Mouse (Mus musculus) CH12.LX (cell line): ENCODE measurements around the gene Cul9. TPM values are rescaled to one million over a fixed set of nuclear protein-coding genes. Genes with fewer than 3 reads are reported as not detected.

Experiments used
- DNase-seq: peaks from one replicate; pipeline ENCODE4 v3.0.0-alpha.2; 2013; ENCODE audit errors: extremely low read depth
- H3K27ac ChIP-seq: 2 replicates; pipeline ENCODE4 v1.5.1; 2012; ENCODE audit warnings: low read depth, mild to moderate bottlenecking, control low read depth, moderate library complexity; ENCODE audit not compliant: insufficient read depth
- H3K27me3 ChIP-seq: replicated peaks from 2 replicates; pipeline ENCODE3; 2012; ENCODE audit warnings: inconsistent platforms
- H3K36me3 ChIP-seq, 2 experiments: replicated peaks in 1 of 2; 2 replicates each; pipeline versions ENCODE3 to v1.6.1; 2012; ENCODE audit warnings: inconsistent platforms in 1 of 2, low read length in 1 of 2, mild to moderate bottlenecking in 1 of 2, mixed read lengths in 1 of 2, moderate library complexity in 1 of 2; ENCODE audit not compliant: control insufficient read depth in 1 of 2, insufficient read depth in 1 of 2
- H3K4me1 ChIP-seq, 2 experiments: 2 replicates each; pipeline ENCODE4 v1.6.1; 2012; ENCODE audit warnings: inconsistent platforms in 1 of 2, moderate library complexity in 1 of 2; ENCODE audit not compliant: insufficient read depth in 2 of 2, control insufficient read depth in 1 of 2
- H3K4me2 ChIP-seq: 2 replicates; pipeline ENCODE4 v1.6.1; 2012; ENCODE audit warnings: low read depth, mild to moderate bottlenecking, control low read depth; ENCODE audit not compliant: poor library complexity, insufficient read depth, severe bottlenecking
- H3K4me3 ChIP-seq, 3 experiments: fragments of 150-350 bp in 1 of 3; sonication (generic) in 1 of 3; replicated peaks in 1 of 3; 2 replicates each; pipeline versions ENCODE3 to v1.5.1; 2011 to 2012; ENCODE audit warnings: low read depth in 2 of 3, low read length in 2 of 3, mild to moderate bottlenecking in 2 of 3, moderate library complexity in 2 of 3, control low read depth in 1 of 3, improper control_type of control experiment in 1 of 3, inconsistent platforms in 1 of 3, mixed read lengths in 1 of 3; ENCODE audit not compliant: poor library complexity in 1 of 3
- H3K79me2 ChIP-seq: replicated peaks from 2 replicates; pipeline ENCODE4 v1.6.1; 2012; ENCODE audit warnings: mild to moderate bottlenecking, moderate library complexity; ENCODE audit not compliant: control insufficient read depth, poor library complexity, insufficient read depth, severe bottlenecking; ENCODE audit errors: extremely low read depth
- H3K9ac ChIP-seq: 2 replicates; pipeline ENCODE4 v1.6.1; 2012; ENCODE audit warnings: low read depth, mild to moderate bottlenecking, control low read depth, moderate library complexity; ENCODE audit not compliant: insufficient read depth
- H3K9me3 ChIP-seq: replicated peaks from 2 replicates; pipeline ENCODE3; 2012; ENCODE audit warnings: low read length, inconsistent platforms, mixed read lengths
- CHD1 ChIP-seq: IDR thresholded peaks from 2 replicates; pipeline ENCODE4 v1.6.1; 2012; ENCODE audit warnings: low read depth, low read length, improper control_type of control experiment, inconsistent platforms
- CHD2 ChIP-seq: IDR thresholded peaks from 2 replicates; pipeline ENCODE4 v1.6.1; 2011; ENCODE audit warnings: low read length, improper control_type of control experiment
- E2F4 ChIP-seq: IDR thresholded peaks from 2 replicates; pipeline ENCODE4 v1.6.1; 2011; ENCODE audit warnings: low read depth, low read length, improper control_type of control experiment; ENCODE audit not compliant: insufficient replicate concordance
- ELF1 ChIP-seq: IDR thresholded peaks from 2 replicates; pipeline ENCODE4 v1.6.1; 2014; ENCODE audit warnings: low read depth, mild to moderate bottlenecking, inconsistent platforms, low read length, improper control_type of control experiment
- IRF4 ChIP-seq: IDR thresholded peaks from 2 replicates; pipeline ENCODE4 v1.6.1; 2014; ENCODE audit warnings: low read depth, mild to moderate bottlenecking, inconsistent platforms, low read length, improper control_type of control experiment
- JUN ChIP-seq: IDR thresholded peaks from 2 replicates; pipeline ENCODE4 v1.6.1; 2011; ENCODE audit warnings: low read depth, mild to moderate bottlenecking, low read length, improper control_type of control experiment, moderate library complexity; ENCODE audit not compliant: insufficient read depth
- JUND ChIP-seq: conservative IDR thresholded peaks from 2 replicates; pipeline ENCODE4 v1.6.1; 2011; ENCODE audit warnings: low read depth, low read length, improper control_type of control experiment
- KAT2A ChIP-seq: IDR thresholded peaks from 2 replicates; pipeline ENCODE4 v1.6.1; 2012; ENCODE audit warnings: low read length, improper control_type of control experiment, inconsistent platforms; ENCODE audit not compliant: insufficient replicate concordance
- MAFK ChIP-seq: IDR thresholded peaks from 2 replicates; pipeline ENCODE4 v1.6.1; 2011; ENCODE audit warnings: low read length, improper control_type of control experiment; ENCODE audit not compliant: insufficient replicate concordance
- MAX ChIP-seq: IDR thresholded peaks from 2 replicates; pipeline ENCODE4 v1.6.1; 2011; ENCODE audit warnings: low read length, improper control_type of control experiment
- MAZ ChIP-seq: IDR thresholded peaks from 2 replicates; pipeline ENCODE4 v1.6.1; 2012; ENCODE audit warnings: low read depth, mild to moderate bottlenecking, inconsistent platforms, low read length, improper control_type of control experiment, moderate library complexity
- MXI1 ChIP-seq: IDR thresholded peaks from 2 replicates; pipeline ENCODE4 v1.6.1; 2011; ENCODE audit warnings: mild to moderate bottlenecking, low read depth, low read length, improper control_type of control experiment
- MYC ChIP-seq: IDR thresholded peaks from 2 replicates; pipeline ENCODE4 v1.6.1; 2011; ENCODE audit warnings: low read depth, mild to moderate bottlenecking, improper control_type of control experiment, low read length
- POLR2AphosphoS2 ChIP-seq: IDR thresholded peaks from 2 replicates; pipeline ENCODE4 v1.6.1; 2011; ENCODE audit warnings: low read depth, low read length, improper control_type of control experiment
- UBTF ChIP-seq: IDR thresholded peaks from 2 replicates; pipeline ENCODE4 v1.6.1; 2012; ENCODE audit warnings: low read depth, mild to moderate bottlenecking, inconsistent platforms, low read length, improper control_type of control experiment, moderate library complexity
- ZKSCAN1 ChIP-seq: IDR thresholded peaks from 2 replicates; pipeline ENCODE4 v1.6.1; 2012; ENCODE audit warnings: low read depth, inconsistent platforms, low read length, improper control_type of control experiment, borderline replicate concordance
- dilution Hi-C: fragments of 300-500 bp; cut with MboI; formaldehyde crosslinking; loops from 2 replicates; pipeline ENCODE4 v1.14.3; 2020; ENCODE audit warnings: low sequenced_read_pairs; ENCODE audit not compliant: extremely low pct_unique_long_range_greater_than_20kb, extremely low pct_ligation_motif_present
- in situ Hi-C: fragments of 300-500 bp; cut with MboI; formaldehyde crosslinking; loops from 3 replicates; pipeline ENCODE4 v1.14.3; 2019; ENCODE audit warnings: low sequenced_read_pairs, low pct_ligation_motif_present, low pct_unique_long_range_greater_than_20kb, mixed read lengths
- polyA plus RNA-seq: library from polyadenylated mRNA; unstranded; fragments of >175 nt; gene quantifications from 2 replicates; pipeline ENCODE4 v1.2.1, GENCODE M21; 2012; ENCODE audit warnings: low read depth; ENCODE audit not compliant: insufficient read length
- total RNA-seq, 2 experiments: library from RNA; depleted of rRNA; stranded (reverse); fragments of 300-350 nt in 1 of 2; fragments of >200 nt in 1 of 2; gene quantifications; 2 replicates each; pipeline ENCODE4 v1.2.3; 2012 to 2014

The Cul9 gene
- total and polyA plus RNA-seq, 3 experiments, result 0.08 to 0.27 TPM; not detected in 1

- dilution Hi-C loops, result no loop called here
- no peak for TF ChIP-seq ZKSCAN1
- TF ChIP-seq POLR2AphosphoS2, result no peak
- no peak for TF ChIP-seq MAFK
- no peak for TF ChIP-seq JUND
- TF ChIP-seq MXI1, result no peak
- no peak for TF ChIP-seq MYC
- peak; percentile 38 for TF ChIP-seq ELF1
- no peak for TF ChIP-seq MAX
- TF ChIP-seq UBTF, result no peak
Observed at GRCm38 (mm10) chr17:46552841-46553423, 6.7 kb upstream of the Cul9 start.

GRCm38 (mm10) chr17:46552151-46552550 lies 6.0 kb upstream of the Cul9 start:
- TF ChIP-seq MAZ, result no peak
- TF ChIP-seq CHD2, result no peak
- TF ChIP-seq JUN, result no peak
- TF ChIP-seq JUND, result no peak
- no peak for TF ChIP-seq KAT2A
- no peak for TF ChIP-seq ZKSCAN1
- peak; percentile 52; the same call in 1 of the 2 replicates for TF ChIP-seq IRF4
- no peak for TF ChIP-seq CHD1
- TF ChIP-seq E2F4, result no peak
- peaks cover 33 to 61% of the 10 kb centered on the region in 2 experiments for H3K36me3 ChIP-seq

More at GRCm38 (mm10) chr17:46552841-46553423, 6.7 kb upstream of the Cul9 start:
- Histone ChIP-seq H3K4me2 (peak overlapping the region; percentile 44), H3K27ac (no peak overlapping the region; the same call in 1 of the 2 replicates), H3K9me3 (no peaks in the 10 kb centered on the region), H3K79me2 (peaks cover 20% of the 10 kb centered on the region), H3K27me3 (no peaks in the 10 kb centered on the region), H3K36me3 (peaks cover 33 to 54% of the 10 kb centered on the region in 2 experiments), H3K4me3 (no peak overlapping the region), H3K9ac (no peak overlapping the region), H3K4me1 (peaks cover 22 to 45% of the 10 kb centered on the region in 2 experiments)
- DNase-seq, result peak; percentile 84
- in situ Hi-C loops, result no loop called here

More at GRCm38 (mm10) chr17:46552151-46552550, 6.0 kb upstream of the Cul9 start:
- DNase-seq, result no peak
- dilution Hi-C loops (no loop called here), in situ Hi-C loops (no loop called here)
- no peak overlapping the region for H3K9ac ChIP-seq
- H3K4me1 ChIP-seq, result peaks cover 18 to 38% of the 10 kb centered on the region in 2 experiments
- no peaks in the 10 kb centered on the region for H3K9me3 ChIP-seq
- no peak overlapping the region for H3K4me3 ChIP-seq
- peaks cover 20% of the 10 kb centered on the region for H3K79me2 ChIP-seq
- no peak overlapping the region for H3K27ac ChIP-seq
- peak overlapping the region; percentile 44 for H3K4me2 ChIP-seq
- no peaks in the 10 kb centered on the region for H3K27me3 ChIP-seq
